Comparison of ENCODE assay signal across 20 mouse cellular contexts in genomic region chr19:7524879-7525278, GRCm38 (mm10). TPM values are rescaled to one million over a fixed set of nuclear protein-coding genes. Genes with fewer than 3 reads are reported as not detected.
A peak's percentile ranks its signal among the peaks of the same experiment; 100 is the strongest.
DNase-seq lines count a peak whose midpoint lies in the region; ATAC-seq and TF ChIP-seq lines count a peak whose summit lies in the region.
"Had no signal": no experiment of that assay in that cellular context is flagged by ENCODE, and none has a peak within 500 bp of the region (broad histone marks: within the 10 kb centered on the region; RNA-seq: fewer than 3 reads in every experiment).

No protein-coding gene starts in this region.

- H3K4me2 ChIP-seq in heart, embryonic 12.5 days, result no peak overlapping the region
- H3K4me2 ChIP-seq: embryonic facial prominence, embryonic 13.5 days; embryonic facial prominence, embryonic 15.5 days; forebrain, embryonic 13.5 days; forebrain, embryonic 15.5 days had no signal

- CTCF ChIA-PET in Patski (lab: Charles Lee), result interaction anchor here (0.9 to 4.7 kb wide), 5 partner anchors 13 to 82 kb away, joined by 3 to 23 read pairs (median 4); partner anchors contain the start of gene Lgals12

- WGBS in heart, embryonic 12.5 days, result 75% methylated on average over 3 of the region's 3 CpGs
- WGBS in forebrain, embryonic 10.5 days, result 88% methylated on average over 3 of the region's 3 CpGs

- no peak overlapping the region for H3K9ac ChIP-seq in heart, embryonic 12.5 days
- H3K9ac ChIP-seq: embryonic facial prominence, embryonic 13.5 days; embryonic facial prominence, embryonic 15.5 days; forebrain, embryonic 13.5 days; forebrain, embryonic 15.5 days; forebrain, postnatal 0 days had no signal

- POLR2A ChIA-PET in Patski (lab: Charles Lee), result no interaction called here

- peak; percentile 69 for ATAC-seq in Patski
- ATAC-seq in heart, embryonic 12.5 days (ENCODE audit: insufficient number of reproducible peaks, low FRiP score), result no peak
- ATAC-seq: activated CD4-positive, CD25-positive, alpha-beta regulatory T cell, adult 4 months; forebrain, embryonic 13.5 days; forebrain, embryonic 15.5 days; forebrain, postnatal 0 days had no signal

- no peak for TF ChIP-seq CTCF in Patski (IDR thresholded peaks at IDR 0.05)

- H3K9me3 ChIP-seq in heart, embryonic 12.5 days (replicated peaks), result no peaks in the 10 kb centered on the region; the same call in 1 of the 2 replicates
- H3K9me3 ChIP-seq in forebrain, embryonic 10.5 days, result peaks cover 4% of the 10 kb centered on the region; the same call in 1 of the 2 replicates
- H3K9me3 ChIP-seq: embryonic facial prominence, embryonic 13.5 days; embryonic facial prominence, embryonic 15.5 days; forebrain, embryonic 13.5 days; forebrain, embryonic 15.5 days had no signal

- no peaks in the 10 kb centered on the region for H3K4me1 ChIP-seq in heart, embryonic 12.5 days (replicated peaks)
- no peaks in the 10 kb centered on the region for H3K4me1 ChIP-seq in forebrain, embryonic 10.5 days
- H3K4me1 ChIP-seq: embryonic facial prominence, embryonic 13.5 days; embryonic facial prominence, embryonic 15.5 days; forebrain, embryonic 13.5 days; forebrain, embryonic 15.5 days had no signal

- DNase-seq in 3T3-L1 (ENCODE audit: low read depth, low spot score) (peak; percentile 65), Patski (ENCODE audit: low read depth, low spot score) (no peak)
- DNase-seq in fibroblast of lung, adult 2 months (ENCODE audit: low read depth), result peak; percentile 21
- DNase-seq in forebrain, embryonic 10.5 days (ENCODE audit: extremely low spot score, low spot score), result no peak
- DNase-seq: adrenal gland, postnatal 10 days; adrenal gland, postnatal 25 days; cerebellum, adult 11 months; cerebellum, adult 18-20 months; cerebellum, adult 8-10 months; cerebellum, adult 9-11 months; cerebellum, postnatal 14 days; cerebellum, postnatal 36 days; embryo, embryonic 11 days; forebrain, postnatal 0 days had no signal

- H3K36me3 ChIP-seq in heart, embryonic 12.5 days, result peaks cover 43% of the 10 kb centered on the region
- peaks cover 43% of the 10 kb centered on the region for H3K36me3 ChIP-seq in forebrain, embryonic 10.5 days (replicated peaks)

- in situ Hi-C loops in Patski (cut with MboI; ENCODE audit: low pct_unique_long_range_greater_than_20kb), result no loop called here

- no peak overlapping the region for H3K27ac ChIP-seq in heart, embryonic 12.5 days (ENCODE audit: poor library complexity, severe bottlenecking)
- no peak overlapping the region for H3K27ac ChIP-seq in forebrain, embryonic 10.5 days
- H3K27ac ChIP-seq: embryonic facial prominence, embryonic 13.5 days; embryonic facial prominence, embryonic 15.5 days; forebrain, embryonic 13.5 days; forebrain, embryonic 15.5 days had no signal

- H3K4me3 ChIP-seq in heart, embryonic 12.5 days, result no peak overlapping the region
- H3K4me3 ChIP-seq in forebrain, embryonic 10.5 days, result no peak overlapping the region
- H3K4me3 ChIP-seq: embryonic facial prominence, embryonic 13.5 days; embryonic facial prominence, embryonic 15.5 days; forebrain, embryonic 13.5 days; forebrain, embryonic 15.5 days had no signal

- no peaks in the 10 kb centered on the region for H3K27me3 ChIP-seq in Patski
- no peaks in the 10 kb centered on the region for H3K27me3 ChIP-seq in heart, embryonic 12.5 days (replicated peaks)
- no peaks in the 10 kb centered on the region for H3K27me3 ChIP-seq in forebrain, embryonic 10.5 days (ENCODE audit: poor library complexity, severe bottlenecking)
- H3K27me3 ChIP-seq: embryonic facial prominence, embryonic 13.5 days; embryonic facial prominence, embryonic 15.5 days; forebrain, embryonic 13.5 days; forebrain, embryonic 15.5 days had no signal

RNA-seq across cellular contexts. Expression of gene Atl3, which starts 31.0 kb away (rescaled TPM):
- 84.9 TPM for polyA plus RNA-seq in Patski (2021)
- polyA plus RNA-seq in heart, embryonic 12.5 days (2016; fragmentation: Nextera tagmentation; extraction: Ambion mirVana), result 10.3 and 11.7 TPM in 2 replicates
- 7.3 and 7.8 TPM in 2 replicates for polyA plus RNA-seq in forebrain, embryonic 10.5 days (2016; fragmentation: Nextera tagmentation; extraction: Ambion mirVana)

RNA-seq across cellular contexts. Expression of gene Pla2g16, which starts 32.4 kb away (rescaled TPM):
- polyA plus RNA-seq in Patski (2021), result 17.8 TPM
- polyA plus RNA-seq in heart, embryonic 12.5 days (2016; fragmentation: Nextera tagmentation; extraction: Ambion mirVana), result 51.8 and 53.1 TPM in 2 replicates
- 5.7 and 6.9 TPM in 2 replicates for polyA plus RNA-seq in forebrain, embryonic 10.5 days (2016; fragmentation: Nextera tagmentation; extraction: Ambion mirVana)

RNA-seq across cellular contexts. Expression of gene Rtn3, which starts 41.8 kb away (rescaled TPM):
- 309 TPM for polyA plus RNA-seq in Patski (2021)
- 158 TPM in 2 replicates for polyA plus RNA-seq in heart, embryonic 12.5 days (2016; fragmentation: Nextera tagmentation; extraction: Ambion mirVana)
- 237 and 242 TPM in 2 replicates for polyA plus RNA-seq in forebrain, embryonic 10.5 days (2016; fragmentation: Nextera tagmentation; extraction: Ambion mirVana)

Comparison
In these comparisons a context has a peak if more than half of its experiments do, and no peak if none do; other contexts are left out.
1. DNase-seq: peak in 3T3-L1 (single experiment) and fibroblast of lung, adult 2 months (single experiment); none in Patski (single experiment) and forebrain, embryonic 10.5 days (single experiment).